8 mouse cellular contexts compared by ENCODE assay signal in genomic region chr8:121751407-121751806, GRCm38 (mm10). TPM values are rescaled to one million over a fixed set of nuclear protein-coding genes. Genes with fewer than 3 reads are reported as not detected.
DNase-seq lines count a peak whose midpoint lies in the region; ATAC-seq and TF ChIP-seq lines count a peak whose summit lies in the region.

No protein-coding gene starts in this region.

- H3K4me1 ChIP-seq in intestine, embryonic 14.5 days (replicated peaks; ENCODE audit: control insufficient read depth, insufficient read depth, low read length) = no peaks in the 10 kb centered on the region
- H3K4me1 ChIP-seq in intestine, embryonic 16.5 days (ENCODE audit: control insufficient read depth, insufficient read depth, low read length) = no peaks in the 10 kb centered on the region
- H3K4me1 ChIP-seq in E14TG2a.4 (replicated peaks; ENCODE audit: low read depth, low read length) = peaks cover 17% of the 10 kb centered on the region
- no peaks in the 10 kb centered on the region for H3K4me1 ChIP-seq in embryonic facial prominence, embryonic 14.5 days (ENCODE audit: control insufficient read depth, insufficient read depth, low read length)

- no peaks in the 10 kb centered on the region for H3K36me3 ChIP-seq in intestine, embryonic 14.5 days (ENCODE audit: control insufficient read depth, insufficient read depth, low read length)
- no peaks in the 10 kb centered on the region for H3K36me3 ChIP-seq in intestine, embryonic 16.5 days (ENCODE audit: control insufficient read depth, insufficient read depth, low read length)
- no peaks in the 10 kb centered on the region for H3K36me3 ChIP-seq in E14TG2a.4 (ENCODE audit: insufficient read depth, low read length)
- H3K36me3 ChIP-seq in embryonic facial prominence, embryonic 14.5 days (ENCODE audit: control insufficient read depth, insufficient read depth, low read length) = no peaks in the 10 kb centered on the region

- WGBS in intestine, embryonic 14.5 days = 22% methylated on average over 3 of the region's 3 CpGs
- WGBS in intestine, embryonic 16.5 days = 29% methylated on average over 3 of the region's 3 CpGs
- 18% methylated on average over 3 of the region's 3 CpGs for WGBS in embryonic facial prominence, embryonic 14.5 days

- DNase-seq in intestine, embryonic 14.5 days (ENCODE audit: low spot score) = peak; percentile 87
- DNase-seq in adrenal gland, postnatal 10 days = peak; percentile 83
- peak; percentile 16 for DNase-seq in embryonic facial prominence, embryonic 14.5 days (ENCODE audit: low spot score)
- DNase-seq in layer of hippocampus, postnatal 14 days (ENCODE audit: low spot score in 2 of 2) = peak; percentile 71 to 76
- peak; percentile 54 for DNase-seq in naive thymus-derived CD4-positive, alpha-beta T cell, adult 2 months (ENCODE audit: low read depth)
- DNase-seq in thymus, postnatal 25 days = peak; percentile 69

- TF ChIP-seq CTCF in E14TG2a.4 (conservative IDR thresholded peaks at IDR 0.05; ENCODE audit: low read length) = peak; percentile 99

- no peak overlapping the region for H3K4me2 ChIP-seq in intestine, embryonic 14.5 days (ENCODE audit: low read length)
- H3K4me2 ChIP-seq in intestine, embryonic 16.5 days (ENCODE audit: low read depth, low read length) = no peak overlapping the region
- H3K4me2 ChIP-seq in embryonic facial prominence, embryonic 14.5 days (ENCODE audit: low read depth, low read length) = no peak overlapping the region

- peaks cover 7% of the 10 kb centered on the region for H3K27me3 ChIP-seq in intestine, embryonic 14.5 days (replicated peaks; ENCODE audit: control insufficient read depth, insufficient read depth, low read length)
- H3K27me3 ChIP-seq in intestine, embryonic 16.5 days (replicated peaks; ENCODE audit: control insufficient read depth, insufficient read depth, low read length) = peaks cover 9% of the 10 kb centered on the region
- H3K27me3 ChIP-seq in E14TG2a.4 (ENCODE audit: insufficient read depth, low read length) = peaks cover 57% of the 10 kb centered on the region
- 0 out of 2 replicates have a peak, but pooled peaks cover 9% of the 10 kb centered on the region for H3K27me3 ChIP-seq in embryonic facial prominence, embryonic 14.5 days (replicated peaks; ENCODE audit: control insufficient read depth, insufficient read depth, low read length)

- H3K4me3 ChIP-seq in intestine, embryonic 14.5 days (ENCODE audit: low read depth, low read length) = no peak overlapping the region
- H3K4me3 ChIP-seq in intestine, embryonic 16.5 days (ENCODE audit: low read length) = no peak overlapping the region
- H3K4me3 ChIP-seq in E14TG2a.4 (replicated peaks; ENCODE audit: low read length) = no peak overlapping the region
- no peak overlapping the region for H3K4me3 ChIP-seq in embryonic facial prominence, embryonic 14.5 days (ENCODE audit: low read depth, low read length)

- H3K9me3 ChIP-seq in intestine, embryonic 14.5 days (ENCODE audit: control insufficient read depth, low read length) = peaks cover 4% of the 10 kb centered on the region; the same call in 1 of the 2 replicates
- peaks cover 3% of the 10 kb centered on the region; the same call in 1 of the 2 replicates for H3K9me3 ChIP-seq in intestine, embryonic 16.5 days (ENCODE audit: control insufficient read depth, low read length)
- H3K9me3 ChIP-seq in E14TG2a.4 (ENCODE audit: low read length) = no peaks in the 10 kb centered on the region
- peaks cover 11% of the 10 kb centered on the region; the same call in 1 of the 2 replicates for H3K9me3 ChIP-seq in embryonic facial prominence, embryonic 14.5 days (ENCODE audit: control insufficient read depth, low read length)

- H3K9ac ChIP-seq in intestine, embryonic 14.5 days (ENCODE audit: low read length) = no peak overlapping the region
- H3K9ac ChIP-seq in intestine, embryonic 16.5 days (ENCODE audit: low read depth, low read length) = no peak overlapping the region
- H3K9ac ChIP-seq in embryonic facial prominence, embryonic 14.5 days (ENCODE audit: low read depth, low read length) = no peak overlapping the region

- ATAC-seq in intestine, embryonic 14.5 days (replicated peaks; ENCODE audit: low FRiP score, low TSS enrichment, low read depth) = no peak
- no peak for ATAC-seq in intestine, embryonic 16.5 days
- no peak for ATAC-seq in embryonic facial prominence, embryonic 14.5 days (ENCODE audit: low read depth)

- H3K27ac ChIP-seq in intestine, embryonic 14.5 days (ENCODE audit: low read depth) = no peak overlapping the region
- H3K27ac ChIP-seq in intestine, embryonic 16.5 days (ENCODE audit: low read length) = no peak overlapping the region
- H3K27ac ChIP-seq in embryonic facial prominence, embryonic 14.5 days (replicated peaks; ENCODE audit: low read depth, low read length) = no peak overlapping the region

RNA-seq across cellular contexts. Expression of gene Jph3, which starts 22.0 kb away (rescaled TPM):
- 4.4 and 4.6 TPM in 2 replicates for polyA plus RNA-seq in intestine, embryonic 14.5 days (2014; fragmentation: Nextera tagmentation; extraction: Ambion mirVana)
- 2.8 and 3.3 TPM in 2 replicates for polyA plus RNA-seq in intestine, embryonic 16.5 days (2015; fragmentation: Nextera tagmentation; extraction: Ambion mirVana)
- total RNA-seq in adrenal gland, postnatal 10 days (2021) = 1 to 10 TPM; 2.7 to 4.6 TPM
- 4.0 and 4.9 TPM in 2 replicates for polyA plus RNA-seq in embryonic facial prominence, embryonic 14.5 days (2014; fragmentation: Nextera tagmentation; extraction: Ambion mirVana)
- total RNA-seq in layer of hippocampus, postnatal 14 days (2021) = 100 to 1,000 TPM; 212 to 217 TPM

Comparison
In these comparisons a context has a peak if more than half of its experiments do, and no peak if none do; other contexts are left out.
1. DNase-seq: peak in every context shown above with its lines; median percentile 87 in intestine, embryonic 14.5 days; 83 in adrenal gland, postnatal 10 days; 74 in layer of hippocampus, postnatal 14 days; 69 in thymus, postnatal 25 days; 54 in naive thymus-derived CD4-positive, alpha-beta T cell, adult 2 months; 16 in embryonic facial prominence, embryonic 14.5 days.